Mouse (Mus musculus) retina, postnatal 7 days (tissue): ENCODE data around the gene Olfr1198.

Experiments used
- DNase-seq: peaks from one replicate; pipeline ENCODE4 v3.0.0-alpha.2; 2012; ENCODE audit warnings: low read depth, low spot score

Gene Olfr1198

GRCm38 (mm10) chr2:88751270-88751669, at the start of gene Olfr1198:
Olfr1198 (minus strand) TSS chr2:88751370.
- DNase-seq: no peak

- no peak for DNase-seq
Measured at GRCm38 (mm10) chr2:88792736-88793135, 41.6 kb upstream of the Olfr1198 start, which contains the start of gene Olfr1201. Olfr1201 (plus strand) TSS chr2:88793036.

GRCm38 (mm10) chr2:88770388-88770787, 19.2 kb upstream of the Olfr1198 start, which contains the start of gene Olfr1200:
Olfr1200 (minus strand) TSS chr2:88770488.
- no peak for DNase-seq

- no peak for DNase-seq
Measured at GRCm38 (mm10) chr2:88760369-88760768, 9.2 kb upstream of the Olfr1198 start, which contains the start of gene Olfr1199. Olfr1199 (minus strand) TSS chr2:88760469.

GRCm38 (mm10) chr2:88743379-88743778, 7.8 kb downstream of the Olfr1198 start:
- DNase-seq: no peak

- DNase-seq: no peak
Measured at GRCm38 (mm10) chr2:88732266-88732665, 18.9 kb downstream of the Olfr1198 start, which contains the start of gene Olfr1197. Olfr1197 (minus strand) TSS chr2:88732366.

- no peak for DNase-seq
Measured at GRCm38 (mm10) chr2:88704497-88704896, 46.7 kb downstream of the Olfr1198 start, which contains the start of gene Olfr1196. Olfr1196 (minus strand) TSS chr2:88704597.
